Mouse (Mus musculus) lung, adult 2 months (tissue): ENCODE measurements around the gene Eif2s2.

Experiments
- CTCF ChIP-seq: fragments of 200-500 bp; IDR thresholded peaks from 2 replicates; pipeline ENCODE4 v1.5.1; 2011; ENCODE audit warnings: mild to moderate bottlenecking, low read length, control low read depth; ENCODE audit not compliant: insufficient read depth
- POLR2A ChIP-seq: fragments of 200-500 bp; IDR thresholded peaks from 2 replicates; pipeline ENCODE4 v1.6.1; 2011; ENCODE audit warnings: low read depth, mild to moderate bottlenecking, control low read depth, low read length, borderline replicate concordance; ENCODE audit errors: extremely low read depth

DNA sequence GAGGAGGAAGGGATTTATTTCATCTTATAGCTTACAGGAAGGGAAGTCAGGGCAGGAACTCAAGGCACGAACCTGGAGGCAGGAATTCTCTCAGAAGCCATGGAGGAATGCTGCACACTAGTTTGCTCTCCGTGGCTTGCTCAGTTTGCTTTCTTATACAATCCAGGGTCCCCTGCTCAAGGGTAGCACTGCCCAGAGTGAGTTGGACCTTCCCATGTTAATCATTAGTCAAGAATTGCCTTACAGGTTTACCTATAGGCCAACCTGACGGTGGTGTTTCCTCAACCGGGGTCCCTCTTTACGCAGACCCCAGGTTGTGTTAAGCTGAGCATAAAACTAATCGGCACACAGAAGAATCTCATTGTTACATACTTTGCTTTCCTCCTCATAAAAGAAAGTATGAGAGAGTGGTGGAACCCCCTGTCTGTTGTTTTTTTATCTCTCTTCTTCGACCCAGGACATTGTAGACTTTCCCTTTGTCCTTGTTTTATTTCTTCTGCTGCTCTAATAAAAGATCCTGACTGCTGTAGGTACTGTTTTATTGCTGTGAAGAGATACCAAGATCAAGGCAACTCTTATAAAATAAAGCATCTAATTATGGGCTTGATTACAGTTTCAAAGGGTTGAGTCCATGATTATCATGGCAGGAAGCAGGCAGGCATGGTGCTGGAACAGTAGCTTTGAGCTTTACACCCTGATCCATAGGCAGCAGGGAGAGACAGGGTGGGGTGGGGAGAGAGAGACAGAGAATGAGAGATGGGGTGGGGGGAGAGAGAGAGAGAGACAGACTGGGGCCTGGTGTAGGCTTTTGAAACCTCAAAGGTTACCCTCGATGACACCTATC lies 45.0 kb upstream of the Eif2s2 start:
- TF ChIP-seq POLR2A (no peak), CTCF (no peak)
